Mouse (Mus musculus): ENCODE results near the gene Ttc3. TPM values are rescaled to one million over a fixed set of nuclear protein-coding genes. Genes with fewer than 3 reads are reported as not detected.

Gene Ttc3
- polyA plus RNA-seq, 2 experiments: 9.2 to 20.3 TPM

DNA sequence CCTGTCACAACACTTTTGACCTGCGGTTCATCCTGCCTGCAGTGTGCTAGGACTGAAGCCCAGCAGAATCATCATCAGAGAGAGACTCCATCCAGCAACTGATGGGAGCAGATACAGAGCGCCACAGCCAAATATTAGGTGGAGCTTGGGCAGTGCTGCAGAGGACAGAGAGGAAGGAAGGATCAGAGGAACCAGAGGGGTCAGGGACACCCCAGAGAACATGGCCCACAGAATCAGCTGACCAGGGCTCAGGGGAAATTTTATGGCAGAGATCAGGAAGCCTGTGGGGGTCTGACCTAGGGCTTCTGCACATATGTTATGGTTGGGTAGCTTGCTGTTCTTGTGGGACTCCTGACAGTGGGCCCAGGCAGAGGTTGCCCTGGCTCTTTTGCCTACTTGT lies 147.2 kb downstream of the Ttc3 start:
- TF ChIP-seq CTCF (IDR thresholded peaks at IDR 0.05; ENCODE audit: low read depth): no peak
- TF ChIP-seq EP300 (IDR thresholded peaks at IDR 0.05; ENCODE audit: low read depth): no peak
- H3K4me1 ChIP-seq (replicated peaks; ENCODE audit: control insufficient read depth in 2 of 2, insufficient read depth in 2 of 2, low read length in 1 of 2): peaks cover 0 to 21% of the 10 kb centered on the region in 2 experiments; a peak in 2 of 4 replicates
- H3K4me2 ChIP-seq (ENCODE audit: low read depth): no peak overlapping the region
- no peaks in the 10 kb centered on the region for H3K27me3 ChIP-seq (ENCODE audit: control insufficient read depth, insufficient read depth, low read length)
- no peak overlapping the region for H3K4me3 ChIP-seq (ENCODE audit: insufficient read depth in 1 of 2, low read depth in 2 of 2, low read length in 2 of 2)
- no peak overlapping the region for H3K9ac ChIP-seq (replicated peaks)
- no peaks in the 10 kb centered on the region for H3K36me3 ChIP-seq (replicated peaks; ENCODE audit: control insufficient read depth, insufficient read depth, low read depth)
- DNase-seq (ENCODE audit: low read depth in 3 of 3, low spot score in 3 of 3) (no peak), ATAC-seq (ENCODE audit: insufficient read depth) (no peak)
- 80% methylated on average over 2 of the region's 2 CpGs for WGBS (ENCODE audit: insufficient replicate concordance)
- H3K9me3 ChIP-seq (ENCODE audit: control insufficient read depth, low read length): no peaks in the 10 kb centered on the region
- no peak overlapping the region for H3K27ac ChIP-seq

Other genes starting within 250 kb of the Ttc3 start
- gene Hlcs, start 57.0 kb upstream of the Ttc3 start, polyA plus RNA-seq (2012; rRNA removed): 1.3 and 1.7 TPM in 2 replicates
- 1.3 TPM in 2 replicates for gene Hlcs, start 57.0 kb upstream of the Ttc3 start, polyA plus RNA-seq (2014; fragmentation: Nextera tagmentation; extraction: Ambion mirVana)
- 0.84 and 0.94 TPM in 2 replicates for gene Ripply3, start 42.2 kb upstream of the Ttc3 start, polyA plus RNA-seq (2012; rRNA removed)
- 1.5 and 1.6 TPM in 2 replicates for gene Ripply3, start 42.2 kb upstream of the Ttc3 start, polyA plus RNA-seq (2014; fragmentation: Nextera tagmentation; extraction: Ambion mirVana)
- gene Pigp, start 1.2 kb downstream of the Ttc3 start, polyA plus RNA-seq (2012; rRNA removed): 18.9 and 21.5 TPM in 2 replicates
- gene Pigp, start 1.2 kb downstream of the Ttc3 start, polyA plus RNA-seq (2014; fragmentation: Nextera tagmentation; extraction: Ambion mirVana): 49.9 and 55.1 TPM in 2 replicates
- 12.2 and 13.3 TPM in 2 replicates for gene Vps26c, start 156.2 kb downstream of the Ttc3 start, polyA plus RNA-seq (2012; rRNA removed)
- gene Vps26c, start 156.2 kb downstream of the Ttc3 start, polyA plus RNA-seq (2014; fragmentation: Nextera tagmentation; extraction: Ambion mirVana): 18.3 and 18.8 TPM in 2 replicates
- 7.5 and 9.2 TPM in 2 replicates for gene Dyrk1a, start 199.4 kb downstream of the Ttc3 start, polyA plus RNA-seq (2012; rRNA removed)
- gene Dyrk1a, start 199.4 kb downstream of the Ttc3 start, polyA plus RNA-seq (2014; fragmentation: Nextera tagmentation; extraction: Ambion mirVana): 5.0 and 5.6 TPM in 2 replicates